Mouse (Mus musculus): ENCODE measurements around the gene Mrgprd. TPM values are rescaled to one million over a fixed set of nuclear protein-coding genes. Genes with fewer than 3 reads are reported as not detected.

Gene Mrgprd
- total RNA-seq, 1 experiment from 2014 or later, result not detected

DNA sequence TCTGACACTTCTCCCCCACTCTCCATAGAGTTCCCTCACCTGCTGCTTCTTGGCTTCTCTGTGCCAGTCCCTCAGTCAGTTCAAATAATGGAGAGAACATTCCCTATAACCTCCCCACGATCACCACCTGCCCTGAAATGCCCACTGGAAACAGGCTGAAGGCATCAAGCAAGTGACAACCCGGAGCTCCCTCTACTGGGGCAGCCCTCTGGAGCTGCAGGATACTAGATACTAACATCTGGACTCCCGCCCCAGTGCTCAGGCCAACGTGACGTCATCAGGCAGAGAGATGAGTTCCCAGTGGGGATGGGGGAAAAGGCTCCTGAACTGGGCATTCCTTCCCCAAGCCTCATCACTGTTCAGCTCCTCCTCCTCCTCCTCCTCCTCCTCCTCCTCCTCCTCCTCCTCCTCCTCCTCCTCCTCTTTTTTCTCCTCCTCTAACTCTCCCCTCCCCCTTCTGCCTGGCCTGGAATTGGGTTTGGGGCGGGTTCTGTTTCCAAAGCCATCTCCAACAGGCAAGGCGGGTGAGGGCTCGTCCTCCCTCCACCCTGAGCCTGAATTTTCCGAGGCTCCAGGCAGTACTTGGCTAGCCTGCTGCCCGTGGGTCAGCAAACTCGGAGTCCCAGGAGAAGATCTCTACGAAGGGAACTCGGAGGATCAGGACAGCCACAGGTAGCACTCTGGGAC lies 14.2 kb upstream of the Mrgprd start, which contains the start of gene Mrgprf:
Mrgprf (plus strand) TSS at position 508 of the 687 bp plus-strand sequence.
- no peak for ATAC-seq (replicated peaks in 1 of 2; ENCODE audit: insufficient read depth in 1 of 2, low FRiP score in 2 of 2, low TSS enrichment in 1 of 2, low read depth in 1 of 2, poor library complexity in 2 of 2, severe bottlenecking in 2 of 2)

GRCm38 (mm10) chr7:145301008-145301340 lies 13.7 kb upstream of the Mrgprd start:
- ATAC-seq (replicated peaks in 1 of 2; ENCODE audit: insufficient read depth in 1 of 2, low FRiP score in 2 of 2, low TSS enrichment in 1 of 2, low read depth in 1 of 2, poor library complexity in 2 of 2, severe bottlenecking in 2 of 2), result no peak

- no peak for ATAC-seq (replicated peaks in 1 of 2; ENCODE audit: insufficient read depth in 1 of 2, low FRiP score in 2 of 2, low TSS enrichment in 1 of 2, low read depth in 1 of 2, poor library complexity in 2 of 2, severe bottlenecking in 2 of 2)
These were observed 13.2 kb upstream of the Mrgprd start for GRCm38 (mm10) chr7:145301341-145302005.

DNA sequence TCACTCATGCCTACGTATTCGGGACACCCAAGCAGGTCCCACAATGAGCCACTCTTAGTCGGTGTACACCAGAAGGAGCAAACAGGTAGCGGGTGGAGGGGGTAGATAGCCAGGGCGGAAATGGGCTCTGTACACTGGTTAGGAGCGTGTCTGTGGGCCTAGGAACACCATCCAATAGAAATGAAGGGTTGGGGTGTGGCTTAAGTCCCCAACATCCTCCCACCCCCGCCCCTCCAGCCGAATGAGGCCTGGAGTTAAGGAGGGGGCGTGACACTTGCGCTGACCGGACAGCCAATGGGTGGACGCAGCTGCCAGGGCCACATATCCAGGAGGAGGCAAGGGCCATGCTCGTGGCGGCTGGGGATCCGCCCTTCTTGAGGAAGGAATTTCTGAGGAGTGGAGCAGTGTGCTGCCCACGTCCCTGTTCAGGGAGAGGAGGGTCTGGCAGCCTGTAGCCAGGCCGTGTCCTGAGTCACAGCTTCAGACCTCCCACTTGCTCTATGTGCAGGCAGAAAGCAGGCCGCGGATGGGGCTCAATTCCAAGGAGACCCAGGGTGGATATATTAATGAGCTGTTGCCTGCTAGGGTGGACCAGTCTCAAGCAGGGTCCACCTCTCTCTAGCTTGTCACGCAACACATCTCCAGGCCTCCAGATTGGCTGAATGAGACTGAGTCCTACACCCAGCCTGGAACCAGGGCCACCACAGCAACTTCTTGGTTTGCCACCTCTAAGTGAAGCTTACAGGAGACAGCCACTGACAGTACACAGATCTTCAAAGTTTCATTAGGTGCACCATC lies 11.9 kb upstream of the Mrgprd start:
- ATAC-seq (replicated peaks in 1 of 2; ENCODE audit: insufficient read depth in 1 of 2, low FRiP score in 2 of 2, low TSS enrichment in 1 of 2, low read depth in 1 of 2, poor library complexity in 2 of 2, severe bottlenecking in 2 of 2), result peak; percentile 61 to 66

- no peak for ATAC-seq (replicated peaks in 1 of 2; ENCODE audit: insufficient read depth in 1 of 2, low FRiP score in 2 of 2, low TSS enrichment in 1 of 2, low read depth in 1 of 2, poor library complexity in 2 of 2, severe bottlenecking in 2 of 2)
These were observed 10.5 kb upstream of the Mrgprd start for GRCm38 (mm10) chr7:145304153-145304552.

DNA sequence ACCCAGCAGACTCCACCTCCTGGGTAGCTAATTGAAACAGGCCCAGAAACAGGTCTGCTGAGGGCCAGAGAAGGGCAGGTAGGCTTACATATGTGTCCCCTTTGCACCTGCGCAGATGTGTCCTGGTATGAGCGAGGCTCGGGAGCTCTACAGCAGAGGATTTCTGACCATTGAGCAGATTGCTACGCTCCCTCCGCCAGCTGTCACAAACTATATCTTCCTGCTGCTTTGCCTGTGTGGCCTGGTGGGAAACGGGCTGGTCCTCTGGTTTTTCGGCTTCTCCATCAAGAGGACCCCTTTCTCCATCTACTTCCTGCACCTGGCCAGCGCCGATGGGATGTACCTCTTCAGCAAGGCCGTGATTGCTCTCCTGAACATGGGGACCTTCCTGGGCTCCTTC lies 7.0 kb upstream of the Mrgprd start:
- ATAC-seq (replicated peaks in 1 of 2; ENCODE audit: insufficient read depth in 1 of 2, low FRiP score in 2 of 2, low TSS enrichment in 1 of 2, low read depth in 1 of 2, poor library complexity in 2 of 2, severe bottlenecking in 2 of 2), result no peak

GRCm38 (mm10) chr7:145308061-145308675 lies 6.5 kb upstream of the Mrgprd start:
- ATAC-seq (replicated peaks in 1 of 2; ENCODE audit: insufficient read depth in 1 of 2, low FRiP score in 2 of 2, low TSS enrichment in 1 of 2, low read depth in 1 of 2, poor library complexity in 2 of 2, severe bottlenecking in 2 of 2), result no peak

- no peak for ATAC-seq (replicated peaks in 1 of 2; ENCODE audit: insufficient read depth in 1 of 2, low FRiP score in 2 of 2, low TSS enrichment in 1 of 2, low read depth in 1 of 2, poor library complexity in 2 of 2, severe bottlenecking in 2 of 2)
These were observed 5.8 kb upstream of the Mrgprd start for GRCm38 (mm10) chr7:145308866-145309265.

DNA sequence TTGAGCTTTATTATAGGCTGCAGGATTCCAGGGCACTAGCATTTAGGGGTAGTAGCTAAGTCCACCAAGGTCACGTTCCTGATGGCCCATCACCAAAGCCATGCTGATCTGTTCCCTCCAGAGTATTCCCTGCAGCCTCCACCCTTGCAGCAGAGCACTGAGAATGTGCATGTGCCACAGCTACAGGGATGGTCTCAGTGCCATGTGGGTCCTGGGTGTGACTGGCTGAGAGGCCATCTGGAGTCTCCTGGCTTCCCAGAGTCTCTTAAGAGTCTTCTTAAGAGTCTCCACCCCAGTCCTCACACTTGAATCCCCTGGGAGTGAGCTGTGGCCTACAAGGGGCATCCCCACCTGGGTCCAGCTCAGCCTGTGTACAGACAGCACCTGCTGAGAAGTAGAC lies 4.8 kb upstream of the Mrgprd start:
- no peak for ATAC-seq (replicated peaks in 1 of 2; ENCODE audit: insufficient read depth in 1 of 2, low FRiP score in 2 of 2, low TSS enrichment in 1 of 2, low read depth in 1 of 2, poor library complexity in 2 of 2, severe bottlenecking in 2 of 2)

- no peak for ATAC-seq (replicated peaks in 1 of 2; ENCODE audit: insufficient read depth in 1 of 2, low FRiP score in 2 of 2, low TSS enrichment in 1 of 2, low read depth in 1 of 2, poor library complexity in 2 of 2, severe bottlenecking in 2 of 2)
These were observed 4.1 kb upstream of the Mrgprd start for GRCm38 (mm10) chr7:145310526-145310925.

GRCm38 (mm10) chr7:145312137-145312536 lies 2.5 kb upstream of the Mrgprd start:
- no peak for ATAC-seq (replicated peaks in 1 of 2; ENCODE audit: insufficient read depth in 1 of 2, low FRiP score in 2 of 2, low TSS enrichment in 1 of 2, low read depth in 1 of 2, poor library complexity in 2 of 2, severe bottlenecking in 2 of 2)

GRCm38 (mm10) chr7:145317522-145317921 lies 2.9 kb downstream of the Mrgprd start:
- ATAC-seq (replicated peaks in 1 of 2; ENCODE audit: insufficient read depth in 1 of 2, low FRiP score in 2 of 2, low TSS enrichment in 1 of 2, low read depth in 1 of 2, poor library complexity in 2 of 2, severe bottlenecking in 2 of 2), result no peak

- no peak for ATAC-seq (replicated peaks in 1 of 2; ENCODE audit: insufficient read depth in 1 of 2, low FRiP score in 2 of 2, low TSS enrichment in 1 of 2, low read depth in 1 of 2, poor library complexity in 2 of 2, severe bottlenecking in 2 of 2)
These were observed 4.8 kb downstream of the Mrgprd start for GRCm38 (mm10) chr7:145319481-145319880.

DNA sequence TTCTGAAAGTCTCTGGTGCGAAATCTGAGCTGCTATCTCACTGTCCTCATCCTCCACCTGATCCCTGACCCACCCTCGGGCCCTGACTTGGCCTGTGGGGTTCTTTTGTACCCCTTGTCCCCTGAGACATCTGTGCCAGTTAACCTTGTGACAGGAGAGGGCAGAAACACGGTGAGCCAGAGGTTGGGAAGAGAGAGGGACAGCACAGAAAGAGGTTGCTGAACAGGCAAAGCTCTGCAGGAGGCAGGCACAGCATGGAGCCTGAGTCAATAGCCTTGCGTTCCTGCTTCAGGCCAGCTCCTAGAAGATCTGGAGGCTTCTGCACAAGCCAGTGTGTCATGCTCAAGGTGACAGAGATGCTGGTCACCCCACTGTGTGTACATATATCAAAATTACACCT lies 9.0 kb downstream of the Mrgprd start:
- ATAC-seq (replicated peaks in 1 of 2; ENCODE audit: insufficient read depth in 1 of 2, low FRiP score in 2 of 2, low TSS enrichment in 1 of 2, low read depth in 1 of 2, poor library complexity in 2 of 2, severe bottlenecking in 2 of 2), result no peak

DNA sequence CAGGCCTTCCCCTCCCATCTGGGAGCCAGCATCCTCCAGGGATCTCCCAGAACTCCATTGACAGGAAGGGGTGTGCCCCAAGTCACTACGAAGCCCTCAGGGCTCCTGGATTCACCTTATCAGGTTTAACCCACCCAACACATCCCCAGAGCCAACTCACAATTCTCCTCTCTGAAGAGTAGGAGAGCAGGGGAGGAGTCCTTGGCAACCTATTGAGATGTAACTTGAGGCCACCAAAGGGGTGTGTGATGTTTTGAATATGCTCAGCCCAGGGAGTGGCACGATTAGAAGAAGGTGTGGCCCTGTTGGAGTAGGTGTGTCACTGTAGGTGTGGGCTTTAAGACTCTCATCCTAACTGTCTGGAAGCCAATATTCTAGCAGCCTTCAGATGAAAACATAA lies 11.1 kb downstream of the Mrgprd start:
- no peak for ATAC-seq (replicated peaks in 1 of 2; ENCODE audit: insufficient read depth in 1 of 2, low FRiP score in 2 of 2, low TSS enrichment in 1 of 2, low read depth in 1 of 2, poor library complexity in 2 of 2, severe bottlenecking in 2 of 2)

- no peak for ATAC-seq (replicated peaks in 1 of 2; ENCODE audit: insufficient read depth in 1 of 2, low FRiP score in 2 of 2, low TSS enrichment in 1 of 2, low read depth in 1 of 2, poor library complexity in 2 of 2, severe bottlenecking in 2 of 2)
These were observed 15.3 kb downstream of the Mrgprd start for GRCm38 (mm10) chr7:145329982-145330381.

GRCm38 (mm10) chr7:145330641-145331040 lies 16.0 kb downstream of the Mrgprd start:
- no peak for ATAC-seq (replicated peaks in 1 of 2; ENCODE audit: insufficient read depth in 1 of 2, low FRiP score in 2 of 2, low TSS enrichment in 1 of 2, low read depth in 1 of 2, poor library complexity in 2 of 2, severe bottlenecking in 2 of 2)

Data from hematopoietic stem cell, adult 5-6 weeks (primary cell).